Mouse (Mus musculus) cerebellum, adult 2 months (tissue): ENCODE measurements around the gene Dcaf10. TPM values are rescaled to one million over a fixed set of nuclear protein-coding genes. Genes with fewer than 3 reads are reported as not detected.

Experiments used
- DNase-seq, 2 experiments: peaks; one replicate each; pipeline ENCODE4 v3.0.0; 2021
- H3K27ac ChIP-seq: fragments of 200-500 bp; 2 replicates; pipeline ENCODE4 v1.5.1; 2012; ENCODE audit warnings: low read length, control low read depth, inconsistent platforms; ENCODE audit not compliant: insufficient read depth
- H3K27me3 ChIP-seq: fragments of 200-500 bp; 2 replicates; pipeline ENCODE4 v1.6.1; 2012; ENCODE audit warnings: inconsistent platforms, mild to moderate bottlenecking, low read length, moderate library complexity; ENCODE audit not compliant: control insufficient read depth, insufficient read depth
- H3K4me1 ChIP-seq: fragments of 200-500 bp; 2 replicates; pipeline ENCODE4 v1.6.1; 2011; ENCODE audit warnings: low read length; ENCODE audit not compliant: control insufficient read depth, insufficient read depth
- H3K4me3 ChIP-seq: fragments of 200-500 bp; replicated peaks from 2 replicates; pipeline ENCODE3; 2011; ENCODE audit warnings: mild to moderate bottlenecking, low read depth, low read length, control low read depth; ENCODE audit not compliant: insufficient read depth
- CTCF ChIP-seq: fragments of 200-500 bp; IDR thresholded peaks from 2 replicates; pipeline ENCODE4 v1.5.1; 2011; ENCODE audit warnings: low read depth, mild to moderate bottlenecking, control low read depth, low read length, moderate library complexity, borderline replicate concordance; ENCODE audit not compliant: insufficient read depth
- POLR2A ChIP-seq: fragments of 200-500 bp; IDR thresholded peaks from 2 replicates; pipeline ENCODE4 v1.6.1; 2011; ENCODE audit warnings: low read length, control low read depth, borderline replicate concordance; ENCODE audit not compliant: insufficient read depth
- WGBS: fragments of 180-500 bp; shearing (Covaris S2); methylation state at CpG from one replicate; pipeline ENCODE4 v1.1.7; 2018; 5-methylcytosine and 5-hydroxymethylcytosine counted together
- polyA plus RNA-seq: library from polyadenylated mRNA; depleted of rRNA; stranded (reverse); fragments of >200 nt; gene quantifications from 2 replicates; pipeline ENCODE4 v1.2.3, GENCODE M21; 2012; rRNA removed

Dcaf10 gene
- polyA plus RNA-seq, 1 experiment: 10.4 TPM

- H3K27ac ChIP-seq: no peak overlapping the region
- DNase-seq: no peak
- H3K27me3 ChIP-seq: no peaks in the 10 kb centered on the region; the same call in 1 of the 2 replicates
- TF ChIP-seq CTCF: no peak
- no peak for TF ChIP-seq POLR2A
- H3K4me1 ChIP-seq: no peaks in the 10 kb centered on the region
- H3K4me3 ChIP-seq: no peak overlapping the region
- 75% methylated on average over 3 of the region's 3 CpGs for WGBS
Observed at GRCm38 (mm10) chr4:45420733-45421132, 78.8 kb downstream of the Dcaf10 start.

GRCm38 (mm10) chr4:45421519-45422260, 79.8 kb downstream of the Dcaf10 start:
- no peak overlapping the region for H3K27ac ChIP-seq
- 76% methylated on average over 11 of the region's 11 CpGs for WGBS
- TF ChIP-seq POLR2A (no peak), CTCF (no peak)
- no peak for DNase-seq
- H3K27me3 ChIP-seq: no peaks in the 10 kb centered on the region; the same call in 1 of the 2 replicates
- no peaks in the 10 kb centered on the region for H3K4me1 ChIP-seq
- no peak overlapping the region for H3K4me3 ChIP-seq

- no peak for TF ChIP-seq CTCF
- no peak for TF ChIP-seq POLR2A
- DNase-seq: no peak
- H3K27ac ChIP-seq: no peak overlapping the region
- H3K4me3 ChIP-seq: no peak overlapping the region
- H3K4me1 ChIP-seq: no peaks in the 10 kb centered on the region
- 94% methylated on average over 10 of the region's 10 CpGs for WGBS
- no peaks in the 10 kb centered on the region; the same call in 1 of the 2 replicates for H3K27me3 ChIP-seq
Observed at GRCm38 (mm10) chr4:45422640-45423039, 80.7 kb downstream of the Dcaf10 start.

- DNase-seq: no peak
- Histone ChIP-seq H3K27me3 (no peaks in the 10 kb centered on the region; the same call in 1 of the 2 replicates), H3K4me1 (no peaks in the 10 kb centered on the region), H3K4me3 (no peak overlapping the region), H3K27ac (no peak overlapping the region)
- 47% methylated on average over 8 of the region's 8 CpGs for WGBS
- TF ChIP-seq POLR2A (no peak), CTCF (no peak)
Observed at GRCm38 (mm10) chr4:45423406-45423805, 81.5 kb downstream of the Dcaf10 start.

- DNase-seq: no peak
- WGBS: 90% methylated on average over 13 of the region's 13 CpGs
- Histone ChIP-seq H3K27me3 (no peaks in the 10 kb centered on the region; the same call in 1 of the 2 replicates), H3K4me3 (no peak overlapping the region), H3K4me1 (peaks cover 19% of the 10 kb centered on the region), H3K27ac (no peak overlapping the region)
- no peak for TF ChIP-seq CTCF
- no peak for TF ChIP-seq POLR2A
Observed at GRCm38 (mm10) chr4:45426724-45427457, 85.0 kb downstream of the Dcaf10 start.

Other genes starting within 250 kb of the Dcaf10 start
- 140 and 155 TPM in 2 replicates for gene Tomm5, start 234.0 kb upstream of the Dcaf10 start, polyA plus RNA-seq
- 8.2 and 8.9 TPM in 2 replicates for gene Frmpd1, start 157.2 kb upstream of the Dcaf10 start, polyA plus RNA-seq
- 14.8 and 15.4 TPM in 2 replicates for gene Trmt10b, start 45.0 kb upstream of the Dcaf10 start, polyA plus RNA-seq
- 23.3 and 26.1 TPM in 2 replicates for gene Exosc3, start 631 bp downstream of the Dcaf10 start, polyA plus RNA-seq
- gene Slc25a51, start 66.7 kb downstream of the Dcaf10 start, polyA plus RNA-seq: 93.8 and 98.9 TPM in 2 replicates
- 7.1 and 8.3 TPM in 2 replicates for gene Shb, start 190.4 kb downstream of the Dcaf10 start, polyA plus RNA-seq